Mouse (Mus musculus): ENCODE measurements at regions not wholly inside any gene's neighbourhood (a gene's known extent, or its start where the extent isn't known, plus 50 kb on each side); places are given as distances from the start of the nearest gene placed in this dataset.

DNA sequence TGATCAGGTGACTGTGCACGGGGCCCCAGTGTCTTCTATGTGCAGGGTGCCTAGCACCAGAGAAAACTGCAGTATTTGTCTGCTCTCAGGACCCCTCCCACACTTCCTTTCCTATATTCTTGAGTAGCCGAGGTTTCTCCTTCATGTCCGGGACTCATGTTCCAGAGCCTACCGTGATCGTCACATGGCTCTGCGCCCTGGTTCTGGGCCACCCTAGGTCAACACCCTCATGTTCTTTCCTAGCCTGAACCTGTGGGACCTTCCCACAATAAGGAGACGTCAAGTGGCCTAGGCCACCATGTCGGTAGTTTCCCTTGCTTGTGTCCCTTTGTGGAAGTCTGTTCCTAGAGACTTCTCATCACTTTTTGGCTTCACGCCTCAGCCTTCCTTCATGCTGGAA, 88.4 kb upstream of the Mvb12b start:
- Histone ChIP-seq H3K27me3 (ENCODE audit: control insufficient read depth, insufficient read depth, low read length) (no peaks in the 10 kb centered on the region), H3K4me2 (ENCODE audit: low read depth, low read length) (no peak overlapping the region), H3K9me3 (replicated peaks; ENCODE audit: control insufficient read depth, low read length) (no peaks in the 10 kb centered on the region), H3K9ac (replicated peaks; ENCODE audit: low read depth, low read length) (no peak overlapping the region), H3K27ac (ENCODE audit: low read depth) (no peak overlapping the region), H3K4me3 (ENCODE audit: low read depth, low read length) (no peak overlapping the region), H3K4me1 (ENCODE audit: control insufficient read depth, insufficient read depth) (no peaks in the 10 kb centered on the region), H3K36me3 (replicated peaks; ENCODE audit: control insufficient read depth, insufficient read depth, low read length) (no peaks in the 10 kb centered on the region)
- no peak for ATAC-seq (ENCODE audit: insufficient read depth, low read depth)
- no peak for DNase-seq (ENCODE audit: low spot score)
- WGBS, result 71% methylated on average over 9 of the region's 9 CpGs
- TF ChIP-seq CTCF (IDR thresholded peaks at IDR 0.05; ENCODE audit: low read depth) (no peak), EP300 (IDR thresholded peaks at IDR 0.05; ENCODE audit: low read depth) (no peak)

DNA sequence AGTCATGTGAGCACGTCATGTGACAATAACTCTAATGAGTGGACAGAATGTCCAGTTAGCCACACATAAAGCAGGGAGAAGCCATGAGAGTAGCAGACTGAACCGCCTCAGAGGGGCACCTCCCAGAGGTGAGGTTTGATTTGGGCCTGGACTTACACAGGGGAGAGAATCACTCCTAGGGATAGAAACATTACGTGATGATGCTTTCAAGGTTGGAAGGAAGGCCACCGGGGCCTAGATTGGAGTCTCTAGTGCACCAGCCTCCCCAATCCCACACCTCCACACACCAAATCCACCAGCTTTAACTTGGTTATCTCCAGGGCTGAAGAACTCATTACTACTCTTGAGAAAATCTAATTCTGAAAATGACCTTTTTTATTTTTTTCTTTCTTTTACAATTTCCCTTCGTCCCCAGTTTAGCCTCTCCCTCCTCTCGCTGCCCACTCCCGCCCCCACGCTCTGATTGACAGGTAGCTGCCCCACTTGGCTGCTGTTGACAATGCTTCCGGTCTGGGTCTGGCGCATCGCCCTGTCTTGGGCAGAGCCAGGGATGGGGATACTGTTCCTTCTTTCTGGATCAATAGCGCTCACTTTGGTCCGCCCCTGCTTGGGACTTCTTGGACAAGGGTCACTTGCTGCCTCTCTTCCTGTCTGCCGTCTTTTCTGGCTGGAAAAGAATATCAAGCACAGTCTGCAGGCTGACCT, 87.8 kb upstream of the Mvb12b start:
- no peak for DNase-seq (ENCODE audit: low spot score)
- H3K4me1 ChIP-seq (ENCODE audit: control insufficient read depth, insufficient read depth), result no peaks in the 10 kb centered on the region
- TF ChIP-seq CTCF (IDR thresholded peaks at IDR 0.05; ENCODE audit: low read depth), result no peak
- ATAC-seq (ENCODE audit: insufficient read depth, low read depth), result peak; percentile 30; the same call in 1 of the 2 replicates
- no peaks in the 10 kb centered on the region for H3K36me3 ChIP-seq (replicated peaks; ENCODE audit: control insufficient read depth, insufficient read depth, low read length)
- H3K9me3 ChIP-seq (replicated peaks; ENCODE audit: control insufficient read depth, low read length), result no peaks in the 10 kb centered on the region
- no peak overlapping the region for H3K27ac ChIP-seq (ENCODE audit: low read depth)
- no peak overlapping the region for H3K4me2 ChIP-seq (ENCODE audit: low read depth, low read length)
- no peaks in the 10 kb centered on the region for H3K27me3 ChIP-seq (ENCODE audit: control insufficient read depth, insufficient read depth, low read length)
- no peak overlapping the region for H3K4me3 ChIP-seq (ENCODE audit: low read depth, low read length)
- WGBS, result 75% methylated on average over 14 of the region's 14 CpGs
- no peak overlapping the region for H3K9ac ChIP-seq (replicated peaks; ENCODE audit: low read depth, low read length)

DNA sequence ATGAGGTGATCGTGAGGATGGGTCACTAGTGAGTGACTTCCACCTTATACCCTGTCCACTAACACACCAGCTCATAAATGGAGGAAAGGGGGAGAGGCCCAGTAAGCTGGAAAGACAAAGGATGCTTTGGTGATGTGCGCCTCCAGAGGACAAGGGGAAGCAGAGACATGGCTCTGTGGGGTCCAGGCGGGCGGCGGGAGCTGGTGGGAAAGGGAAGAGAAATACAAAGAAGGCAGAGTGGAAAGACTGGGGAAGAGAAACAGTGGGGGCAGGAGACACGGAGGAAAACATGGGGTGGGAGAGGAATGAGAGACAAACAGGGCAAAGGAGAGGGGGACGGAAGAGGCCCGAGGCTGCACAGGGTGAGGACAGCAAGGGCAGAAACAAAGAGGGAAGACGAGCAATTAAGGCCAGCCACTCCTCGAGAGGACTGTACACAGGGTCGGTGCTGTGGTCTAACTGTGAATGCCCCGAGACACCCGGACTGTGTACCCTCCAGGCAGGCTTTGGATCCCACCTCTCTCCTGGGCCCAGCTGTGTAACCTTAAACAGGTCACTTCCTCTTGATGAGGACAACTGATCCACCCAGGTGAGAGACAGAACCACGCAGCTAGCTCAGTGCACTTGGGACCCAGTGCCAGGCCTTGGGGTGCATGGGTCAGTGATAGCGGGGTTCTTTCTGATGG, 87.1 kb upstream of the Mvb12b start:
- Histone ChIP-seq H3K36me3 (replicated peaks; ENCODE audit: control insufficient read depth, insufficient read depth, low read length) (no peaks in the 10 kb centered on the region), H3K9ac (replicated peaks; ENCODE audit: low read depth, low read length) (no peak overlapping the region), H3K4me3 (ENCODE audit: low read depth, low read length) (no peak overlapping the region), H3K9me3 (replicated peaks; ENCODE audit: control insufficient read depth, low read length) (no peaks in the 10 kb centered on the region), H3K27me3 (ENCODE audit: control insufficient read depth, insufficient read depth, low read length) (no peaks in the 10 kb centered on the region), H3K4me1 (ENCODE audit: control insufficient read depth, insufficient read depth) (no peaks in the 10 kb centered on the region), H3K27ac (ENCODE audit: low read depth) (no peak overlapping the region), H3K4me2 (ENCODE audit: low read depth, low read length) (no peak overlapping the region)
- DNase-seq (ENCODE audit: low spot score) (no peak), ATAC-seq (ENCODE audit: insufficient read depth, low read depth) (no peak)
- 80% methylated on average over 15 of the region's 15 CpGs for WGBS
- TF ChIP-seq CTCF (IDR thresholded peaks at IDR 0.05; ENCODE audit: low read depth) (no peak), EP300 (IDR thresholded peaks at IDR 0.05; ENCODE audit: low read depth) (no peak)

DNA sequence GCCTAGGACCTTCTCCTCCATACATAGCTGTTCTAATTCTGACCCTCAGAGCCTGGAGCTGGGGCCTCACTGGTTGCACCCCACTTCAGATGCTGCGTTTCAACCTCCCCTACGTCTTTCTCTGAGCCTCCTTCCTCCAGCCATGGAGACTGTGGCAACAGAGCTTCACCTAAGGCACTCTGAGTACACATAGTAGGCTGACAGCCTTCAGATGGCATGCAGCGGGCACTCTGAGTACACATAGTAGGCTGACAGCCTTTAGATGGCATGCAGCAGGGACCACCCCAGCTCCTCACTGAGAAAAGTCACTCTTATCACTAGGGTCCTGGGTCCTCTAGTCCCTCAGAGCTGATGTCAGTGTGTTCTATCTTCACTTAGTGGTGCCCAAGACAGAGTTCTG, 86.3 kb upstream of the Mvb12b start:
- Histone ChIP-seq H3K27me3 (ENCODE audit: control insufficient read depth, insufficient read depth, low read length) (no peaks in the 10 kb centered on the region), H3K36me3 (replicated peaks; ENCODE audit: control insufficient read depth, insufficient read depth, low read length) (no peaks in the 10 kb centered on the region), H3K4me3 (ENCODE audit: low read depth, low read length) (no peak overlapping the region), H3K27ac (ENCODE audit: low read depth) (no peak overlapping the region), H3K9me3 (replicated peaks; ENCODE audit: control insufficient read depth, low read length) (no peaks in the 10 kb centered on the region), H3K4me2 (ENCODE audit: low read depth, low read length) (no peak overlapping the region), H3K4me1 (ENCODE audit: control insufficient read depth, insufficient read depth) (no peaks in the 10 kb centered on the region), H3K9ac (replicated peaks; ENCODE audit: low read depth, low read length) (no peak overlapping the region)
- 72% methylated on average over 3 of the region's 3 CpGs for WGBS
- DNase-seq (ENCODE audit: low spot score) (no peak), ATAC-seq (ENCODE audit: insufficient read depth, low read depth) (no peak)
- no peak for TF ChIP-seq CTCF (IDR thresholded peaks at IDR 0.05; ENCODE audit: low read depth)
- TF ChIP-seq EP300 (IDR thresholded peaks at IDR 0.05; ENCODE audit: low read depth), result no peak

DNA sequence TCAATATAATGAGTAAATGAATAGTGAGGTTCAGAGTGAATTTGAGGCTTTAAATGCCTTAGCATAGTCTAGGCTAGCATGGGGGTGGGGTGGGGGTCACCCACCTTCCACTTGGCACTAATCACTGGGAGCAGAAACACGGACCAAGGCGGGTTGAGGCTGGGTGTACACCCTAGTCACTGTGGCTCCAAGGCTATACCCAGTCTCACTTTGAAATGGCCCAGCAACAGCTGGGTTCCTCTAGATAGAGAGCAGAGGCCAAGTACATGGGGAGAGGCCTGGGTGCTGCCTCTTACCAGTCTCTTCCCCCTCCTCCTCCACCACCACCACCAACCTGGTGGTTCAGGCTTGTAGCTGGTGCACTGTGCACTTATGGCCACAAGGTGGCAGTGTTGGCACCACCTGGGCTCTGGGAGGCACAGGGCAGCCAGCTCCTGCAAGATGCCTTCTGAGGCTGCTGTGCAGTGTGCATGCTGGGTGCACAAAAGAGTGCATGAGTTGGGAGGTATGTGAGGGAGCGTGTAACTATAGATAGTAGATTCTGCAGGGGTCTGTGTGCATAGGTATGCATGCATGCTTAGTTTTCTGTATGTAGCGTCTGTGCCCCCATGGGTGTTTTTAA, 85.6 kb upstream of the Mvb12b start:
- no peaks in the 10 kb centered on the region for H3K36me3 ChIP-seq (replicated peaks; ENCODE audit: control insufficient read depth, insufficient read depth, low read length)
- peak; percentile 64 for DNase-seq (ENCODE audit: low spot score)
- no peak overlapping the region for H3K9ac ChIP-seq (replicated peaks; ENCODE audit: low read depth, low read length)
- H3K4me1 ChIP-seq (ENCODE audit: control insufficient read depth, insufficient read depth), result no peaks in the 10 kb centered on the region
- 74% methylated on average over 4 of the region's 4 CpGs for WGBS
- no peak overlapping the region for H3K27ac ChIP-seq (ENCODE audit: low read depth)
- H3K4me2 ChIP-seq (ENCODE audit: low read depth, low read length), result no peak overlapping the region
- ATAC-seq (ENCODE audit: insufficient read depth, low read depth), result peak; percentile 57; the same call in 1 of the 2 replicates
- H3K27me3 ChIP-seq (ENCODE audit: control insufficient read depth, insufficient read depth, low read length), result no peaks in the 10 kb centered on the region
- no peaks in the 10 kb centered on the region for H3K9me3 ChIP-seq (replicated peaks; ENCODE audit: control insufficient read depth, low read length)
- H3K4me3 ChIP-seq (ENCODE audit: low read depth, low read length), result no peak overlapping the region
- TF ChIP-seq CTCF (IDR thresholded peaks at IDR 0.05; ENCODE audit: low read depth), result peak; percentile 99
- TF ChIP-seq EP300 (IDR thresholded peaks at IDR 0.05; ENCODE audit: low read depth), result no peak

Measured in heart, postnatal 0 days (tissue).